Mouse (Mus musculus): ENCODE data around the gene Trim17.
"Not testable (repeated sequence)": the region's sequence is repeated elsewhere in the genome, so short reads cannot be mapped to it uniquely, and the experiment has no call there.

Gene Trim17

DNA sequence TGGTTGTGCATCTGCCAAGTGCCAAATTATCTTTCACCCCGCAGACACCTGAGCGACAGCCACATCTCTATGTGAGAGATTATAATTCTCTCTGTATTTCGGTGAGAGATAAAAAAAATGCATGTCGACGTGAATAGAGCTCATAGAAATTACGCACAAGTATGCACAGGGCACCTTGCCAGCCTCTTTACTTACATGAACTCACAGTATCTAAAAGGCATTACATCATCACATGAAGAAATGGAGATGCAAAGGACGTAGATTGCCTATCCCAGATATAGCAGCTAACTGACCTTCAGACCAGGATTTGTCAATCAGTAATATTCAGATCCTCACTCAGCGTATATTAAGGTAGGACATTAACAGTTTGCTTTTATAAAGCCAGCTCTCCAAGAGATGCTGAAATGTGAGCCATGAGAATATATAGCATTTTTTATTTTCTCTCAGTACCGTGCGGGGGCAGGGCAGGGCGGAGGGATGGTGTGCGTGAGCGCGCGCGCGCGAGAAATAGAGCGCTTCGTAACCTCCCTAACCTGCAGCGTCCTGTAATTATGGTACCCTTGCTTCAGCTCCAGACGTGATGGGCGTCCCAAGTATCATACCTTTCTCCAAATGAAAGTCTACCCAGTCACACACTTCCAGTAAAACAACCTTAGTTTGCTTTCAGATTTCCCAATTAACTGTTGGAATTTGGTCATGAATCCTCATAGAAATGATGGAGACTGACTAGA is 6.5 kb upstream of the Trim17 start:
- DNase-seq (ENCODE audit: low read depth, low spot score), result no peak

DNA sequence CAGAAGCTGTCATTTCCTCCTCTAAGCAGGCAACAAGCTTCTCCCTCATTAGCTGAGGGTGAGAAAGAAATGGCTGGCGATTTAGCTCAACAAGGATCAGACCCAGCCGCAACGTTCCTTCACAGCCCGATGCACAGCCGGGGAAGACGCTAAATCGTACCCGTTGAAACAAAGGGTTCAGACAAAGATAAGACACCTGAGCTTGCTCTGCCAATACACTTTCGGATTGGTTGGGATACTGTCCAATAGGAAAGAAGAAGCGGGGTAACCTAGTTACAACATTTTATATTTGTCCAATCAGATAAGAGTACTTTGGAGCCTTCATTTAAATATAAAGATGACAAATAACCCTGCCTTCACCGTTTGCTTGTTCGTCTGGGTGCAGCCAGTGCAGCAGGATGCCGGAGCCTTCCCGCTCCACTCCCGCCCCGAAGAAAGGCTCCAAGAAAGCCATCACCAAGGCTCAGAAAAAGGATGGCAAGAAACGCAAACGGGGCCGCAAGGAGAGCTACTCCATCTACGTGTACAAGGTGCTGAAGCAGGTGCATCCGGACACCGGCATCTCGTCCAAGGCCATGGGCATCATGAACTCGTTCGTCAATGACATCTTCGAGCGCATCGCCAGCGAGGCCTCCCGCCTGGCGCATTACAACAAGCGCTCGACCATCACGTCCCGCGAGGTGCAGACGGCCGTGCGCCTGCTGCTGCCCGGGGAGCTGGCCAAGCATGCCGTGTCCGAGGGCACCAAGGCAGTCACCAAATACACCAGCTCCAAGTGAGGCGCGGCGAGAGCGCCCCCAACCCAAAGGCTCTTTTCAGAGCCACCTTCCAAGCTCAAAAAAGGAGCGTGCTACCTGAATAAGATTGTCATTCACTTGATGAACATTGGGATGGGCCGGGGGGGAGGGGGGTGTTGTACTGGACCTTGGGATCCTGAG is 5.7 kb upstream of the Trim17 start, which contains the start of gene Hist3h2ba:
TSS of gene Hist3h2ba (plus strand) at position 379 of the 938 bp plus-strand sequence.
- peak; percentile 78 for DNase-seq (ENCODE audit: low read depth, low spot score)

DNA sequence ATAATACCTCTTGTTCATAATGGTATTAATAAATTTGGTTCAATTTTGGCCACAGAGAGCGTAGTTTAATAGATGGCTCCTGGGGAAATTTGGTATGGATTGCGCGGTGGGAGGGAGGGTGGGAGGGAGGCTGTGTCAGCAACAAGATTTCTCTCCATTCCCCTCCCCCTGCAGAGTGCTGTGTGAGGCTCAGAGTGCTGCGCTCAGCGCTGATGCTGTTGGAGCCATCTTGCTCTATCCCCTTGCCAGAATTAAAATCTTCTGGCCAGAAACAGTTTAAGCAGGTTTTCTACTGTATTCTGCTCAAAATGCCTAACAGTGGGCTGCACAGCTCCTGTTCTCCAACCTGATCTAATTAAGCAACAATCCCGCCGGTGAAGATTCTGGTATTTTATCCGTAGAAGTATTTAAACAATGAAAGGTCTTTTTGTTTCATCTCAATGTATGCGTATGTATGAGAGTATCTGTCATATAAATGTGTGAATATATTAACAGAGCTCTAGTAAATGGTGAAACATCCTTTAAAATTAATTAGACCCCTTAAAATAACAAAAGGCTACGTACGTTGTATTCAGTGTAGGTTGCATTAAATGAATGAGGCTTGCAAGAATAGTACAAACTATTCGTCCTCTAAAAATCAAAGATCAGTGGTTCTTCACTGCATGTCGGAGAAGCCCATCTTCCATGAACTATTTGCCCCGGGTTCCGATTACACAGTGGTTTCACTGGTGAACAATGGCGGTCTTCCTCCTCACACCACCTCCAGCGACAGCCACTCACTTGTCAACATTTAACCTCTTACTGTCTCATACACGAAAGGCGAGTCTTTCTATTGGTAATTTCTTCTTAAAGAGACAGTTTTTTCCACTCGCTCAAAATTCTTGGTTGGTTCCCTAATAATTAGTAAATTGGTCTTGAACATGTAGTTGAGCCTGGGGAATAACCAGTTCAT is 4.7 kb upstream of the Trim17 start:
- no peak for DNase-seq (ENCODE audit: low read depth, low spot score)

DNA sequence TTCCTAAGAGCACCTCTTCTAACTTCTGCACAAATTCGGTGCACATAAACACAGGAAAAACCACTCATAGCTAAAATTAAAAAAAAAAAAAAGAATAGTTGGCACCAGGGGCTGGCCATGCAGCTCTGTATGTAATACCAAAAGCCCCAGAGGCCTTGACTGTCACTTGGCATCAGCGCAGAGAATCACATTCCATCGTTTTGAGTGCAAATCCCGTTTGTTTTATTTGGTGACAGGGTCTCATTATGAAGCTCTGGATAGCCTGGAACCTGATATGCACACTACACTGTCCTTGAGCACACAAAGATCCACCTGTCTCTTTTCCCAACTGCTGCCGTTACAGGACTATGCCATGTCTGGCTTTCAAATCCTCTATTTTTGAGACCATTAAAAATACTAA is 3.3 kb upstream of the Trim17 start:
- DNase-seq (ENCODE audit: low read depth, low spot score), result no peak

DNA sequence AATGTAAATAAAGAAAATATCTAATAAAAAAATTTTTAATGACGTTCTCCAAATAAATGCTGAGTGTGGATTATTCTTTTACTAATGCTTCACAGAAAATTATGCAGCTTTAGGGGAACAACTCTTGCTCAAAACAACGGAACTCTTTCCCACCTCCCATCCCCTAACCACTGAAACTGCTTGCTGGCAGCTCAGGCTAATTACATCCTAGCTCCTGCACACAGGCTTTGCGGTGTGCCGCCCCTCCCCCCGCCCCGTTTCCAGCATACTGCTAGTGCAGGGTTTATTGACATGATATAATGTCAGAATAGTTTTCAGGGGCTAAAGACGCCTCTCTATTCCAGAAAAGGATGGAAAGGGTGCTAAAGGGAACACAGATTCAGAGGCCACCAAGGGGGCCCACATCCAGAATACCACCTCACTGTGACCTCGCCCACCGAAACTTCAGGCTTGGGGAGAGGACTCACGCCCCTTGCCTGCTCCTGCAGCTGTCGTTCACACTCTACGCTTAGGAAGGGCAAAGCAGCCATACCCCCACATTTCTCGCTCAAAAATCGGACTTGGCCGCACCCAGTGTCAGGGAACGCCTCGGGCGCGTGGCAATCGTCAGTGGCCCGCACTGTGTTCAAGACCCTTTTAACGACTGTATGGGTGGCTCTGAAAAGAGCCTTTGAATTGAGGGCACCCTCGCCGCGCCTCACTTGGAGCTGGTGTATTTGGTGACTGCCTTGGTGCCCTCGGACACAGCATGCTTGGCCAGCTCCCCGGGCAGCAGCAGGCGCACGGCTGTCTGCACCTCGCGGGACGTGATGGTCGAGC is 925 bp upstream of the Trim17 start:
- DNase-seq (ENCODE audit: low read depth, low spot score), result peak; percentile 13

DNA sequence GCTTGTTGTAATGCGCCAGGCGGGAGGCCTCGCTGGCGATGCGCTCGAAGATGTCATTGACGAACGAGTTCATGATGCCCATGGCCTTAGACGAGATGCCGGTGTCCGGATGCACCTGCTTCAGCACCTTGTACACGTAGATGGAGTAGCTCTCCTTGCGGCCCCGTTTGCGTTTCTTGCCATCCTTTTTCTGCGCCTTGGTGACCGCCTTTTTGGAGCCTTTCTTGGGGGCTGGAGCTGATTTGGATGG is 390 bp upstream of the Trim17 start:
- not testable (repeated sequence) for DNase-seq (ENCODE audit: low read depth, low spot score)

DNA sequence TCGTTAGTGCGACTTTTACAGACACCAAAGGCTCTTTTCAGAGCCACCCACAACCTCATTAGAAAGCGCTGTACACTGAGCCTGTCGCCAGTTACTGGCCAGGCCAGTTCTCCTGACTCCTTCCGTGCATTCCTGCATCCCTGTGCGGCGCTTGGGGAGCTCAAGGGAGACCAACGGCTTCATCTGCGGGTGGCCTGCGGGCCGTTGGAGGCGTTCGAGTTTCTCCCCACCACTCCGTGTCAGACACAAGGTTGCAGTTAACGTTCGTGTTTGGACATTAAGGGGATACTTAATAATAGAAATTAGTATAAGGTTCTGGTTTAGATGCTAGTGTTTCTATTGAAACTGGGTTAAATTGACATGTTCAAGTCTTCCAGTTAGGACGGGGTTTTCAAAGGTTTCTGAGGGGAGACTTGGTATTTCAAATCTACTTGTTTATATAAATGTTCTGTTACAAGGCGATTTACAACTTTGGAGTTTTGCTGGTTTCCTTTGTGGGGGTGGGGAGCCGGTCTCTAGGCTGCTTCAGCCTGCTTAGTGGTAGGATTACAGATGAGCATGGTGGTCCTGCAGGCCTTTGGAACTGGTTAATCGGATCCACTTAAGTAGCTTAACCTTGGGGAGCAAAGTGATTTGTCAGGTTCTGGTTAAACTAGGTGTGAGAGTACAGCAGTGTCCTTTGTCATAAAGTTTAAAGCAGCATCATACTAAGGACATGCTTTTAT is 820 bp downstream of the Trim17 start:
- peak; percentile 73 for DNase-seq (ENCODE audit: low read depth, low spot score)

DNA sequence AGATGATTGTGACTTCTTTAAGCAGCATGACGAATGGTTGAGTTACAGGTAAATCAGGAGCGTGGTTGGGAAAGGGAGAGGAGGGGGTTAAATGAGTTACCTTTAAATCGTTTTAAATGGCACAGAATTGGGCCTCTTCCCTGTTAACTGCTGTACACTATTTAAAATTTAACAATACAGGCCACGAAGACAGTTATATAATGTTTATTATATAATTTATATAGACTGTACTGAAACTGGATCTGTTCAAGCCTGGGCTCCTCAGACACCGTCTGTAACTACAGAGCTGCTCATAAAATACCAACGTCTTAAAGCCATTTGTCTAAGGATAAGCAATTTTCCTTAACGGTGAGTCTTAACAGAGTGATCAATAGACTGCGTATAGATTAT is 1.4 kb downstream of the Trim17 start:
- DNase-seq (ENCODE audit: low read depth, low spot score), result no peak

DNA sequence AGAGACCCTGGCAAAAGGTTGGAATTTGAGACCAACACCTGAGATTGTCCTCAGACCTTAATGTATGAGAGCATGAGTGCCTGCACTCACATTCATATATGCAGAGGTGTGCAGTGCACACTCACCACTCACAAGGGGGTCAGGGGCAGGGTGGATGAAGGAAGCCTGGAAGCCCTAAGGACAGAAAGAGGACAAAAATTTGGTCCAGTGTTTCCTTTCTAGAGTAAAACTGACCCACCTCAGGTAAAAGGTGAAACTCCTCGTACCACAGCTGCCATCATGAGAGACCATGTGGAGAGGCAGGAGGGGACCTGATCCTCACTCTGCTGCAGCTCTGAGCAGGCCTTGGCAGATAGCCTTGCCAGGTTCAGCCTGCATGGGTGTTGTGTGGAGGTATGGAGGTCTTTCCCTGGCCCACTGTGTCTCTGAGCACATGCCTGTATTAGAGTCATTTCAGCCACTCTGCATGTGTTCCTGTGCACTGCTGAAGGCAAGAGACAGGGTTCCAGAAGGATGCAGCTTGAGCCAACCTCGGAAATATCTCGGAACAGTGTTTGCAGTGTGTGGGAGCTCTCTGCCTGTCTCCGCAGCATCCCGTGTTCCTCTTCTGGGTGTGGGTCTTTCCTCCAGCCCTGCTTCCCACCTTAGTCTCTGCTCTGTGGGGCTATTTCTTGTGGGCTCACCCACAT is 2.9 kb downstream of the Trim17 start:
- DNase-seq (ENCODE audit: low read depth, low spot score), result no peak

DNA sequence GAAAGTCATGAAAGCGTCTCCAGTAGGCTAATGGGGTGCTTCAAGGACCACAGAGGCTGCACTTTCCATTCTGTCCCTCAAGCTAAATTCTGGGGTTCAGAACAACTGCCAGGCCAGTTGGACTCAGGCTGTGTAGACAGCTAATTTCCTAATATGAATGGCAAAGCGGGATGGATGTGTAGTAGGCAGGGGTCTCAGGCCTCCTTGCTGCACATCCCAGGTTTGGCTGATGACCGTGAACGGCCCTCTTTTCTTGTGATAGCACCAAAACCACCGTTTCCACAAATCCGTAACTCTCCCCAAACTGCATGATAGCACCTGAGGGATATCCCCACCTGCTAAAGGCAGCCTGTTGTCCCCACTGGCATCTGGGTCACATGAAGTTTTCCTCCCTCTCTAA is 4.1 kb downstream of the Trim17 start:
- no peak for DNase-seq (ENCODE audit: low read depth, low spot score)

DNA sequence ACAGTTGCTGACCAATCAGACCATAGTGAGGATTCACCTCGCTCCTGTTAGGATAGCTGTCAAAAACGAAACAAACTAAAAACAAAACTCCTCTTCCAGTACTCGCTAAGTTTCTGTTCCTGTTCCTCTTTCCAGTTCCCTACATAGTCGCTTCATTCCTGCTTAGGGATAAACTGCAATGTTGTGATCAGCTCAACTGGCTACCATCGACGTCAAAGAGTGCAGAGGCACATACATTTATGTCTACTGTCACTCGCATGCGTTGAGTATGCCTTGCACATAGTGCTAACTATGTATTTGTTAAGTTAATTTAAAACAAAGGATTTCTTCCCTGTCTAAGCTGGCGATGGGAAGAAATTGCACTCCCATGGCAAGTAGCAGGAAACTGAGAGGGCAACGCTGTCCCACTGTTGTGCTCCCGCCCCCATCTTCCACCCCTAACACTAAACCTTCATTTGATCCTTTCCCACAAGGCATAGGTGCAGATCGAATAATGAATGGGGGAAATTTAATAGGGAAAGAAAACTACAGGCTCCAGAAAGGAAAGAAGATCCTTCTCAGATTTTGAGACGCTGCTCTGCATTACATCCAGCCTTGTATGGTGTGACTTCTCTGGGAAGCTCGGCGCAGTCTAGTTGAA is 4.8 kb downstream of the Trim17 start:
- no peak for DNase-seq (ENCODE audit: low read depth, low spot score)

DNA sequence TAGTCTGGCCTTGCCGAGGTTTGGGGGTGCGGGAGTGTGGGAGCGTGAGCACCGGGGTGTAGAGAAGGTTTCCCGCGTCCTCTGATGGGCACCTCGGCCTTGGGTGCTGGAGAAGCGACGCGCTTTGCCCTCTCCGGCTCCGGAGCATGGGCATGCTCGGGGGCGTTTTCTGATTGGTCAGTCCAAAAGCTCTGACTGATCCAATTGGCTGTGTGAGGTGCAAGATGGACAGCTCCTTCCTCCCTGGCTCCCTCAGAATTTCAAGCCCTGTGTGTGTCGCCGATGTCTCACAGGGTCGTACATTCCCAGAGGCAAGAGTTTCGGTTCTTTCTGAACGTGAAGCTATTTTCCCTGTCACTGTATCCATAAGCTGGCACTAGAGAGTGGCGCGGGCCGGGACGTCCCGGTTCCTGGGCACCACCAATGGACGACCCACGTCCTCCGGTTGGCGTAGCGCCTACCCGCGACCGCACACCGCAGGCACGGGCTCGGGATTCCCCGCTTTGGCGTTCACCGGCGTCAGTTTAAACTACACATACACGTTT is 5.5 kb downstream of the Trim17 start:
- DNase-seq (ENCODE audit: low read depth, low spot score), result peak; percentile 77

DNA sequence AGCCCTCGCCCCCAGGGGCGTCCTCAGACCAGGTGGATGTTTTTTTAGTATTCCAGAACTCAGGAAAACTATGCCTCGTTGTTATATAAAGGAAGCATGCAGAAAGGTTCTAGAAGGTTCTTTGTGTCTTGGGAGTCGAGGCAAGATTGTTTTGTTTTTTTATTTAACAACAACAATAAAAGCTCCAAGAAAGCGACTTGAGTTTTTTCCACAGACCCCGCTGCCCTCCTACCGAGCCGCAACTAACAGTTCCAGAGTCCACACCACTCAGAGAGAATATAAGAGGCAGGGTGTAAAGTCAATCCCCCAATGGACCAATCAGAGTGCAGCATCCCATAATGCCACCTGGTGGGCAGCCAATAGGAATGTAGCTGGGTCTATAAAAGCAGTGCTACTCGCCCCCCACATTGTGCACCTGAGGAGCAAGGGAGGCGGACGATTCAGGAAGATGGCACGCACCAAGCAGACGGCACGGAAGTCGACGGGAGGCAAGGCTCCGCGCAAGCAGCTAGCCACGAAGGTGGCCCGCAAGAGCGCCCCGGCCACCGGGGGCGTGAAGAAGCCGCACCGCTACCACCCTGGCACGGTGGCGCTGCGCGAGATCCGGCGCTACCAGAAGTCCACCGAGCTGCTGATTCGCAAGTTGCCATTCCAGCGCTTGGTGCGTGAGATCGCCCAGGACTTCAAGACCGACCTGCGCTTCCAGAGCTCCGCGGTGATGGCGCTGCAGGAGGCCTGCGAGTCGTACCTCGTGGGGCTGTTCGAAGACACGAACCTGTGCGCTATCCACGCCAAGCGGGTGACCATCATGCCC is 7.1 kb downstream of the Trim17 start:
- DNase-seq (ENCODE audit: low read depth, low spot score), result no peak

DNA sequence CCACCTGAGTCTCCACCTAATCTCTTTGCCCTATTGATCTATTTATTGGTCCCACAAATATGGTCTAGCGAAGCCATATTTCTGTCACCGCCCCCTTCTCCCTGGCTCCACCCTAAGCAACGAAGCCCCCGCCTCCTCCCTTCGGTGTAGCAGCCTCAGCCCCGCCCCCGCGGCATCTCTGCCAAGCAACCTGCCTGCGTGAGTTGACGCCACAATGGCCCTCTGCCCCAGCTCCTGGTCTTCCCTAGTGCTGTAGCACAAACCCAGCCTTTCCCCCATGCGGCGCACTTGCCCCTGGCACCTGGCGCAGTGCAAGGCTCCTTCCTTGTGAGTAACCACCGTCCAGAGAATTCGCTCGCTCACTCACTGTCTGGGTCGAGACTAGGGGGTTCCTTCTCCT is 9.1 kb downstream of the Trim17 start:
- no peak for DNase-seq (ENCODE audit: low read depth, low spot score)

DNA sequence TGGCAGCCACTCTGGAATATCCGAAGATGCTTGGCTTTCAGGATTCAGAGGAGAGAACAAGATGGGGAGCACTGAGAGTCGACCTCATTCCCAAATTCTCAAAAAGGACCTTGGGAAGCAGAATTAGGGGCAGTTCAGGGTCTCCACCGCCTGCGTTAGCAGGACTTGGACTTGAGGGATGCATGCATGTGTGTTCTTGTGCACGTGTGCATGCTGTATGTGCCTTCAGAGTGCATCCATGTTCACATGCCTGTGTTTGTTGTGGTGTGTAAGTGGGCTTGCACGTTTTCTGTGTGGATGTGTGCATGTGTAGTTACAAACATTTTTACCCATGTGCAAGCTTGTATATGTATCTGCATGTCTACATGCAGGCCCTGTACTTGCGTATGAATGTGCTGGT is 9.7 kb downstream of the Trim17 start:
- no peak for DNase-seq (ENCODE audit: low read depth, low spot score)

DNA sequence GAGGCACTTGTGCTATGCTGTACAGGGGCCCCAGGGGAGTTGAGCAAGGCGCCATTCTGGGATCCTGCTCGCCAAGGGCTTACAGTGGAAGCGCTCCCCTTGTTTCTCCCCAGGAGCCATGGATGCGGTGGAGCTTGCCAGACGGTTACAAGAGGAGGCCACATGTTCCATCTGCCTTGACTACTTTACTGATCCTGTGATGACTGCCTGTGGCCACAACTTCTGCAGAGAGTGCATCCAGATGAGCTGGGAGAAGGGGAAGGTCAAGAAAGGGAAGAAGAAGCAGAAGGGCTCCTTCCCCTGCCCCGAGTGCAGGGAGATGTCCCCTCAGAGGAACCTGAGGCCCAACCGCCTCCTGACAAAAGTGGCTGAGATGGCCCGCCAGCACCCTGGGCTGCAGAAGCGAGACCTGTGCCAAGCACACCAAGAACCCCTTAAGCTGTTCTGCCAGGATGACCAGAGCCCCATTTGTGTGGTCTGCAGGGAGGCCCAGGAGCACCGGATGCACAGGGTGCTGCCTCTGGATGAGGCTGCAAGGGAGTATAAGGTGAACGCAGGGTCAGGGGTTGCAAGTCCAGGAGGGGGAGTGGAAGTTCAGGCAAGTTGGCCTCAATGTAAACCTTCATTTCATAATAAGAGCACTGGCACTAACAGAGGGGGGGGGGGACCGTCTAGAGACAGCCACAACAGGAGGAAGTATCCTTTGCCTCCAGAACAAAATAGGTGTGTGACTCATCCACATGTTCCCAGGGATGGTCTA is 10.7 kb downstream of the Trim17 start:
- no peak for DNase-seq (ENCODE audit: low read depth, low spot score)

DNA sequence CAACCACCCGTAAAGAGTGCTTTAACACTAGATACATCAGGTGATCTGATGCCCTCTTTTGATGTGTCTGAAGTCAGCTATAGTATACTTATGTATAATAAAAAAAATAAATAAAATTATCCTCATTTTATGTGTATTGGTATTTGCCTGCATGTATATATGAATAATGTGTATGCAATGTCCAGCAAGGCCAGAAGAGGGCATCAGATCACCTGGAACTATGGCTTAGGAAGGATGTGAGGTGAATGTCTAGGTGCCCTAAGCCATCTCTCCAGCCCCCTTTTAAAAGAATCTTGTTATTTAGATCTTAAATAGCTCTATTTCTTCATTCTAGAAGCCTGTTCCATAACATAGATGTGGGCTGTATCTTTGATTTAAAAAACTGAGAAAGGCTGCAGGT is 12.9 kb downstream of the Trim17 start:
- DNase-seq (ENCODE audit: low read depth, low spot score), result no peak

All from forelimb bud, embryonic 11.5 days (tissue).